Mouse (Mus musculus) erythroid progenitor cell, adult 5-6 weeks (primary cell): Measurements from ENCODE around the gene Pcyt1a. TPM values are rescaled to one million over a fixed set of nuclear protein-coding genes. Genes with fewer than 3 reads are reported as not detected.

ENCODE experiments used
- ATAC-seq: replicated peaks from 2 replicates; pipeline ENCODE4 v1.8.0; 2016; ENCODE audit warnings: moderate number of reproducible peaks, mild to moderate bottlenecking, moderate TSS enrichment, inconsistent platforms; ENCODE audit not compliant: poor library complexity, low FRiP score, severe bottlenecking
- total RNA-seq, 2 experiments: library from RNA; stranded (forward) in 1 of 2; stranded (reverse) in 1 of 2; fragments of 150-400 nt in 1 of 2; fragments of 186-747, 209-891 nt in 1 of 2; gene quantifications; 2 replicates each; pipeline versions ENCODE4 v1.2.3 to v1.2.4; 2015 to 2017; ENCODE audit warnings: low replicate concordance in 2 of 2

The Pcyt1a gene
- total RNA-seq, 2 experiments from 2014 or later: 162 to 335 TPM

DNA sequence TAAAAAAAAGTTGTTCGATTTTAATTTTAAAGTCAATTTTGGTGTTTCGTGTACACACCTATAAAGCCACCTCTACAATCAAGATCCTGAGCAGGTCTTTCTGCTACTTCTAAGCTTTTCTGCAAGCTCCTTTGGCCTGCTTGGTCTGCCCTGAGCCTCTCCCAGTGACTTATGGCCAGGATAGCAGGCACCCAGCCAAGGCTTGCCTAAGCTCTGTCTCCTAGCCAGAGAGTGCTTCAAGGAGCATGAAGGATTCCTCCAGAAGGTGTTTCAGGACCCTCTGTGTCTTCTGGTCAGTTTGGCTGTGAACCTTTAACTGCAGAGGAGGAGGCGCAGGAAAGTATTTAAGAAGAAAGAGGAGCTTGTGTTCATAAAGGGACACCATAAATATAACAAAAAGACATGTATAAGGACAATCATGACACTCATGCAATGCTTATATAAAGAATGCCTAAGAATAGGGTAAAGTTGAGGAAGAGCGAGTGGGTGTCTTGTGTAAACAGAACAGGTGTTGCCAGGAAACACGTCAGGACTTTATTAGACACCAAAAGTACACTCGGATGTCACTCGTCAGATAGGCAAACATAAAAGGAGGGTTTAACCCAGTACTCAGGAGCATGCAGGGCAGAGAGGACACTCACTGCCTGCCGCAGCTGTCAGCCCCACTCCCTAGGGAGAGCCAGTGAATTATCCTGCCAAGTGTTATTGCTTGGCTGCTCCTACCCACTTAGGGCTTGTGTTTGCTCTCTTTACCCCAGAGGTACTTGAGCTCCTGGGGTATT is 92.9 kb downstream of the Pcyt1a start:
- ATAC-seq: no peak

DNA sequence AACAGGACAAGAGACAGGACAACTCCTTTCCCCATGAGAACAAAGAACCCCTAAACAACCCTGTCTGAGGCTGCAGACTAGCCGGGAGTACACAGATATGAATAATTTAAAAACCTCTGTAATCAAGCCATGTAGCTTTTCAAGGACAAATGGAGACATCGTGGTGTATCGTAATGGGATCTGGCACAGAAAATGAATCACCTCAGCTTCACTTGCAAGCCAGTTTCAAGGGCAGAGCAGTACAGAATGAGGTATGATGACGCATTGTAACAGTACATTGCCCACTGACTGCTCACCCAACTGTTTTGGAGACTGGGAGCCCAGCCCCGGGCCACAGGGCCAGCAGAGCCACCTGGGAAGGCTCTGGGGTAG is 93.5 kb downstream of the Pcyt1a start:
- no peak for ATAC-seq

Other genes starting within 250 kb of the Pcyt1a start
- 14.1 and 15.9 TPM in 2 replicates for gene Fbxo45, start 183.8 kb upstream of the Pcyt1a start, total RNA-seq (2015; ENCODE audit: low replicate concordance)
- gene Fbxo45, start 183.8 kb upstream of the Pcyt1a start, total RNA-seq (2017; ENCODE audit: low replicate concordance): 17.5 and 18.5 TPM in 2 replicates
- gene Wdr53, start 183.7 kb upstream of the Pcyt1a start, total RNA-seq (2015; ENCODE audit: low replicate concordance): 3.2 TPM in 1 of 2 replicates, not detected in the other
- gene Wdr53, start 183.7 kb upstream of the Pcyt1a start, total RNA-seq (2017; ENCODE audit: low replicate concordance): 7.9 and 16.9 TPM in 2 replicates
- not detected in 2 replicates for gene Smco1, start 159.5 kb upstream of the Pcyt1a start, total RNA-seq (2015; ENCODE audit: low replicate concordance)
- gene Smco1, start 159.5 kb upstream of the Pcyt1a start, total RNA-seq (2017; ENCODE audit: low replicate concordance): not detected in 2 replicates
- 20.5 and 25.6 TPM in 2 replicates for gene Rnf168, start 153.5 kb upstream of the Pcyt1a start, total RNA-seq (2015; ENCODE audit: low replicate concordance)
- gene Rnf168, start 153.5 kb upstream of the Pcyt1a start, total RNA-seq (2017; ENCODE audit: low replicate concordance): 47.7 and 49.8 TPM in 2 replicates
- 15.1 and 31.9 TPM in 2 replicates for gene Ubxn7, start 98.7 kb upstream of the Pcyt1a start, total RNA-seq (2015; ENCODE audit: low replicate concordance)
- 29.9 and 31.6 TPM in 2 replicates for gene Ubxn7, start 98.7 kb upstream of the Pcyt1a start, total RNA-seq (2017; ENCODE audit: low replicate concordance)
- not detected in 2 replicates for gene Tm4sf19, start 30.4 kb upstream of the Pcyt1a start, total RNA-seq (2015; ENCODE audit: low replicate concordance)
- gene Tm4sf19, start 30.4 kb upstream of the Pcyt1a start, total RNA-seq (2017; ENCODE audit: low replicate concordance): not detected in 2 replicates
- 8.6 and 11.3 TPM in 2 replicates for gene Tctex1d2, start 11.2 kb upstream of the Pcyt1a start, total RNA-seq (2015; ENCODE audit: low replicate concordance)
- gene Tctex1d2, start 11.2 kb upstream of the Pcyt1a start, total RNA-seq (2017; ENCODE audit: low replicate concordance): 4.8 and 11.8 TPM in 2 replicates
- gene Slc51a, start 57.0 kb downstream of the Pcyt1a start, total RNA-seq (2015; ENCODE audit: low replicate concordance): not detected in 2 replicates
- 0.51 TPM in 1 of 2 replicates, not detected in the other for gene Slc51a, start 57.0 kb downstream of the Pcyt1a start, total RNA-seq (2017; ENCODE audit: low replicate concordance)
- gene Zdhhc19, start 65.3 kb downstream of the Pcyt1a start, total RNA-seq (2015; ENCODE audit: low replicate concordance): not detected in 2 replicates
- gene Zdhhc19, start 65.3 kb downstream of the Pcyt1a start, total RNA-seq (2017; ENCODE audit: low replicate concordance): not detected in 2 replicates
- 2,179 and 2,513 TPM in 2 replicates for gene Tfrc, start 178.0 kb downstream of the Pcyt1a start, total RNA-seq (2015; ENCODE audit: low replicate concordance)
- 2,141 and 2,792 TPM in 2 replicates for gene Tfrc, start 178.0 kb downstream of the Pcyt1a start, total RNA-seq (2017; ENCODE audit: low replicate concordance)
- 124 and 134 TPM in 2 replicates for gene Tnk2, start 213.0 kb downstream of the Pcyt1a start, total RNA-seq (2015; ENCODE audit: low replicate concordance)
- 62.9 and 115 TPM in 2 replicates for gene Tnk2, start 213.0 kb downstream of the Pcyt1a start, total RNA-seq (2017; ENCODE audit: low replicate concordance)